Mouse (Mus musculus) heart, embryonic 13.5 days (tissue): ENCODE measurements around the gene Wdr1. TPM values are rescaled to one million over a fixed set of nuclear protein-coding genes. Genes with fewer than 3 reads are reported as not detected.

Source experiments
- ATAC-seq: fragments of 200-750 bp; cut with Nextera tagmentation; 2 replicates; pipeline ENCODE4 v1.8.0; 2017; ENCODE audit warnings: moderate TSS enrichment; ENCODE audit not compliant: insufficient number of reproducible peaks, low FRiP score, low TSS enrichment; ENCODE audit errors: extremely low read depth
- H3K27ac ChIP-seq: fragments of 300-500 bp; sonication (generic); replicated peaks from 2 replicates; pipeline ENCODE4 v1.5.1; 2015; ENCODE audit warnings: moderate library complexity, mild to moderate bottlenecking, inconsistent platforms
- H3K27me3 ChIP-seq: fragments of 300-500 bp; sonication (generic); replicated peaks from 2 replicates; pipeline ENCODE4 v1.6.1; 2015; ENCODE audit warnings: mild to moderate bottlenecking, inconsistent platforms
- H3K36me3 ChIP-seq: fragments of 300-500 bp; sonication (generic); 2 replicates; pipeline ENCODE4 v1.6.1; 2015; ENCODE audit warnings: mild to moderate bottlenecking, inconsistent platforms
- H3K4me1 ChIP-seq: fragments of 300-500 bp; sonication (generic); 2 replicates; pipeline ENCODE4 v1.6.1; 2015; ENCODE audit warnings: inconsistent platforms
- H3K4me2 ChIP-seq: fragments of 300-500 bp; sonication (generic); 2 replicates; pipeline ENCODE4 v1.6.1; 2015; ENCODE audit warnings: inconsistent platforms, mild to moderate bottlenecking, moderate library complexity
- H3K4me3 ChIP-seq: fragments of 300-500 bp; sonication (generic); 2 replicates; pipeline ENCODE4 v1.5.1; 2015; ENCODE audit warnings: moderate library complexity, mild to moderate bottlenecking, inconsistent platforms
- H3K9ac ChIP-seq: fragments of 300-500 bp; sonication (generic); 2 replicates; pipeline ENCODE4 v1.6.1; 2015; ENCODE audit warnings: inconsistent platforms, mild to moderate bottlenecking, moderate library complexity
- H3K9me3 ChIP-seq: fragments of 300-500 bp; sonication (generic); 2 replicates; pipeline ENCODE4 v1.6.1; 2016; ENCODE audit warnings: inconsistent platforms
- WGBS: fragments of 180-500 bp; shearing (Covaris S2); methylation state at CpG from one replicate; pipeline ENCODE4 v1.1.7; 2015; ENCODE audit warnings: mixed read lengths; 5-methylcytosine and 5-hydroxymethylcytosine counted together
- polyA plus RNA-seq: library from polyadenylated mRNA; unstranded; fragments of >200 nt; fragmentation: Nextera tagmentation; extraction: Ambion mirVana; gene quantifications from 2 replicates; pipeline ENCODE4 v1.2.1, GENCODE M21; 2015

Gene Wdr1
- polyA plus RNA-seq, 1 experiment from 2014 or later = 218 TPM

GRCm38 (mm10) chr5:38560586-38561425, 2.2 kb downstream of the Wdr1 start:
- no peaks in the 10 kb centered on the region for H3K27me3 ChIP-seq
- peaks cover 45% of the 10 kb centered on the region for H3K36me3 ChIP-seq
- under 1% methylated on average over 41 of the region's 41 CpGs for WGBS
- H3K9me3 ChIP-seq = no peaks in the 10 kb centered on the region
- H3K4me3 ChIP-seq = peak overlapping the region; percentile 96
- ATAC-seq = peak; percentile 31
- H3K4me1 ChIP-seq = peaks cover 72% of the 10 kb centered on the region
- peak overlapping the region; percentile 94 for H3K9ac ChIP-seq
- peak overlapping the region; percentile 98 for H3K27ac ChIP-seq
- peak overlapping the region; percentile 92 for H3K4me2 ChIP-seq

- H3K36me3 ChIP-seq = peaks cover 64% of the 10 kb centered on the region
- H3K27ac ChIP-seq = no peak overlapping the region; the same call in 1 of the 2 replicates
- H3K9ac ChIP-seq = peak overlapping the region; percentile 94
Measured at GRCm38 (mm10) chr5:38558831-38559230, 4.2 kb downstream of the Wdr1 start.

GRCm38 (mm10) chr5:38557811-38558210, 5.2 kb downstream of the Wdr1 start:
- Histone ChIP-seq H3K9ac (no peak overlapping the region), H3K27ac (no peak overlapping the region), H3K4me3 (no peak overlapping the region), H3K9me3 (no peaks in the 10 kb centered on the region), H3K4me1 (peaks cover 86% of the 10 kb centered on the region), H3K4me2 (no peak overlapping the region), H3K27me3 (no peaks in the 10 kb centered on the region), H3K36me3 (peaks cover 75% of the 10 kb centered on the region)
- ATAC-seq = no peak
- 86% methylated on average over 4 of the region's 4 CpGs for WGBS

More at GRCm38 (mm10) chr5:38558831-38559230, 4.2 kb downstream of the Wdr1 start:
- peak overlapping the region; percentile 96; the same call in 1 of the 2 replicates for H3K4me3 ChIP-seq
- peaks cover 81% of the 10 kb centered on the region for H3K4me1 ChIP-seq
- H3K27me3 ChIP-seq = no peaks in the 10 kb centered on the region
- 80% methylated on average over 5 of the region's 5 CpGs for WGBS
- H3K9me3 ChIP-seq = no peaks in the 10 kb centered on the region
- no peak for ATAC-seq
- peak overlapping the region; percentile 92 for H3K4me2 ChIP-seq

- no peak overlapping the region for H3K4me3 ChIP-seq
- H3K9ac ChIP-seq = peak overlapping the region; percentile 33; the same call in 1 of the 2 replicates
- peaks cover 93% of the 10 kb centered on the region for H3K4me1 ChIP-seq
- WGBS = 72% methylated on average over 3 of the region's 3 CpGs
- H3K27ac ChIP-seq = no peak overlapping the region
- H3K9me3 ChIP-seq = no peaks in the 10 kb centered on the region
- no peaks in the 10 kb centered on the region for H3K27me3 ChIP-seq
- no peak for ATAC-seq
- H3K36me3 ChIP-seq = peaks cover 89% of the 10 kb centered on the region
- peak overlapping the region; percentile 24; the same call in 1 of the 2 replicates for H3K4me2 ChIP-seq
Measured at GRCm38 (mm10) chr5:38556406-38556805, 6.6 kb downstream of the Wdr1 start.

GRCm38 (mm10) chr5:38553953-38554352, 9.1 kb downstream of the Wdr1 start:
- Histone ChIP-seq H3K27me3 (no peaks in the 10 kb centered on the region), H3K4me1 (peaks cover 99% of the 10 kb centered on the region), H3K4me3 (no peak overlapping the region), H3K4me2 (no peak overlapping the region), H3K9ac (0 out of 2 replicates have a peak overlapping the region, but pooled peaks have one; percentile 37), H3K36me3 (peaks cover 100% of the 10 kb centered on the region), H3K9me3 (no peaks in the 10 kb centered on the region), H3K27ac (peak overlapping the region; percentile 51)
- 45% methylated on average over 3 of the region's 3 CpGs for WGBS
- ATAC-seq = no peak

GRCm38 (mm10) chr5:38553491-38553890, 9.5 kb downstream of the Wdr1 start:
- Histone ChIP-seq H3K4me3 (no peak overlapping the region), H3K9me3 (no peaks in the 10 kb centered on the region), H3K27me3 (no peaks in the 10 kb centered on the region), H3K27ac (peak overlapping the region; percentile 51), H3K9ac (no peak overlapping the region), H3K4me2 (no peak overlapping the region), H3K4me1 (peaks cover 99% of the 10 kb centered on the region), H3K36me3 (peaks cover 100% of the 10 kb centered on the region)
- ATAC-seq = no peak
- 81% methylated on average over 4 of the region's 4 CpGs for WGBS

- H3K4me2 ChIP-seq = no peak overlapping the region
- 69% methylated on average over 3 of the region's 3 CpGs for WGBS
Measured at GRCm38 (mm10) chr5:38552615-38553014, 10.4 kb downstream of the Wdr1 start.

GRCm38 (mm10) chr5:38550221-38550768, 12.7 kb downstream of the Wdr1 start:
- no peaks in the 10 kb centered on the region for H3K27me3 ChIP-seq
- peak overlapping the region; percentile 72 for H3K9ac ChIP-seq
- H3K9me3 ChIP-seq = no peaks in the 10 kb centered on the region
- no peak overlapping the region for H3K4me3 ChIP-seq
- no peak for ATAC-seq
- H3K4me2 ChIP-seq = peak overlapping the region; percentile 51; the same call in 1 of the 2 replicates
- 22% methylated on average over 1 of the region's 1 CpGs for WGBS
- H3K36me3 ChIP-seq = peaks cover 100% of the 10 kb centered on the region
- H3K27ac ChIP-seq = peak overlapping the region; percentile 96
- peaks cover 98% of the 10 kb centered on the region for H3K4me1 ChIP-seq

More at GRCm38 (mm10) chr5:38552615-38553014, 10.4 kb downstream of the Wdr1 start:
- H3K27me3 ChIP-seq = no peaks in the 10 kb centered on the region
- H3K9me3 ChIP-seq = no peaks in the 10 kb centered on the region
- H3K4me3 ChIP-seq = no peak overlapping the region
- H3K4me1 ChIP-seq = peaks cover 99% of the 10 kb centered on the region
- ATAC-seq = no peak
- H3K36me3 ChIP-seq = peaks cover 100% of the 10 kb centered on the region
- H3K27ac ChIP-seq = peak overlapping the region; percentile 51
- H3K9ac ChIP-seq = 0 out of 2 replicates have a peak overlapping the region, but pooled peaks have one; percentile 28

- peak; percentile 26; the same call in 1 of the 2 replicates for ATAC-seq
- peaks cover 98% of the 10 kb centered on the region for H3K4me1 ChIP-seq
- 16% methylated on average over 3 of the region's 3 CpGs for WGBS
- no peaks in the 10 kb centered on the region for H3K9me3 ChIP-seq
- no peak overlapping the region for H3K4me3 ChIP-seq
- no peaks in the 10 kb centered on the region for H3K27me3 ChIP-seq
- H3K36me3 ChIP-seq = peaks cover 100% of the 10 kb centered on the region
- peak overlapping the region; percentile 72 for H3K9ac ChIP-seq
- peak overlapping the region; percentile 51 for H3K4me2 ChIP-seq
- peak overlapping the region; percentile 96 for H3K27ac ChIP-seq
Measured at GRCm38 (mm10) chr5:38549461-38549909, 13.5 kb downstream of the Wdr1 start.

- H3K4me1 ChIP-seq = peaks cover 91% of the 10 kb centered on the region
- ATAC-seq = no peak
- peaks cover 100% of the 10 kb centered on the region for H3K36me3 ChIP-seq
- H3K9me3 ChIP-seq = no peaks in the 10 kb centered on the region
- H3K27ac ChIP-seq = peak overlapping the region; percentile 96
- H3K4me3 ChIP-seq = no peak overlapping the region
- no peak overlapping the region for H3K9ac ChIP-seq
- H3K4me2 ChIP-seq = peak overlapping the region; percentile 10; the same call in 1 of the 2 replicates
- no peaks in the 10 kb centered on the region for H3K27me3 ChIP-seq
- 36% methylated on average over 6 of the region's 6 CpGs for WGBS
Measured at GRCm38 (mm10) chr5:38547375-38547774, 15.6 kb downstream of the Wdr1 start.
